Mouse (Mus musculus) retina, postnatal 7 days (tissue): ENCODE data around the gene Tmem189.
"Not testable (repeated sequence)": the region's sequence is repeated elsewhere in the genome, so short reads cannot be mapped to it uniquely, and the experiment has no call there.

ENCODE experiments used
- DNase-seq: peaks from one replicate; pipeline ENCODE4 v3.0.0-alpha.2; 2012; ENCODE audit warnings: low read depth, low spot score

Gene Tmem189

GRCm38 (mm10) chr2:167622965-167623364 is 66.7 kb downstream of the Tmem189 start:
- no peak for DNase-seq

DNA sequence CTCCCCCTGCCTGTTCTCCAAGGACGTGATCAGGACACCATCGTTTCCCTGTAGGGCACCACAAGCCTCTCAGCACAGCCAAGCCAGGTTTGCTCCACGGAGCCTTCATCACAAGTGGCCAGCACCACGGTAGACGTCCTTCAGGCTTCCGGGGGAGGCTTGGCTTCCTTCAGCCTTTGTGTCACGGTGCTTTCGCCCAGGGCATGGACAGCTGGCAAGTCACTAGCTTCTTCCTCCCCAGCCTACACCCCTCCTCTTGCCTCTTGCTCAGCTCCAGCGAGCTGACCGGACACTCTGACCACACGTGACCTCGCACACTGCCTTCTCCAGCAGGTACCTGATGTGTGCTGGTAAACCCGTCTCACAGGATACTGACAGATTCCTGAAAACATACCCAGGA is 67.3 kb downstream of the Tmem189 start:
- DNase-seq: no peak

- no peak for DNase-seq
Observed at GRCm38 (mm10) chr2:167621255-167622087, 68.2 kb downstream of the Tmem189 start.

- DNase-seq: peak; percentile 60
Observed at GRCm38 (mm10) chr2:167617472-167617871, 72.2 kb downstream of the Tmem189 start.

DNA sequence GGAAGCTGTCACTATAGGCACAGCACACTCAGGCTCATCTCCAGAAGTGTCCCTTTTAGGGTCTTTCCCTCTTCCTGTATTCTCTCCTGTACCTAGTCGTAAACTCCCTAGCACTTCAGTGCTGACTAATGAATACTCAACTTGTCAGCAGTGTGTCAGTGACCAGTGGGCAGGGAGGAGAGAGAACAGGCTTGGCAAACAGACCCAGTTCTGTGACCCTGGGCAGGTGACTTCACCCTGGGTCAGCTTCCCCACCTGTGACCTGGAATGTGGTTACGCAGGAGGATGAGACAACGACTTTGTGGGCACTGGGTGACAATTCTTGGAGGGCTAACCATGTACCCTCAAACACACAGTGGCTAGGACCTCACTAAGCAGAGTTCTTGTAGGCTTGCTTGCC is 72.6 kb downstream of the Tmem189 start:
- DNase-seq: no peak

DNA sequence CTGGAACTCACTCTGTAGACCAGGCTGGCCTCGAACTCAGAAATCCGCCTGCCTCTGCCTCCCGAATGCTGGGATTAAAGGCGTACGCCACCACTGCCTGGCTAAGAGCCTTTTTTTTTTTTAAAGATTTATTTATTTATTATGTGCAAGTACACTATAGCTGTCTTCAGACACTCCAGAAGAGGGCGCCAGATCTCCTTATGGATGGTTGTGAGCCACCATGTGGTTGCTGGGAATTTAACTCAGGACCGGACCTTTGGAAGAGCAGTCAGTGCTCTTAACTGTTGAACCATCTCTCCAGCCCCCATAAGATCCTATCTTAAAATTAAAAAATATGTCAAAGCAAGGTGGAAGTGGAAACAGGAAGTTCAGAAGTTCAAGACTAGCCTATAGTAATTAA is 76.3 kb downstream of the Tmem189 start:
- DNase-seq: not testable (repeated sequence)

DNA sequence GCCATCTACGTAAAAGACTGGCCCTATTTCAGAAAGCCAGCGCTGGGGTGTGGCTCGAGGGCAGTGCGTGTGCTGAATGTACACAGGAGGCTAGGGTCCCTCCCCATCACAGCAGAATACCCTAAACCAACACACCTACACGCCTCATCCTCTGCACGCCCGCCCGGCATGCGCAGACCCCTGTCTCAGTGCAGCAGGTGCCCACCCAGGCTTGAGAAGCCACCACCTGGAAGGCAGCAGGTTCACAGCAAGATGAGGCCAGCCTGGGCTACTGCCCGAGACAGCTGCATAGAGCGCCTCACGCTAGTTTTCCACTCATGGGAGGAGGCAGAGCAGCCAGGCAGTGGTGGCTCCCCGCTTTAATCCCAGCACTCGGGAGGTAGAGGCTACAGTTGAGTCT is 77.5 kb downstream of the Tmem189 start:
- DNase-seq: no peak

DNA sequence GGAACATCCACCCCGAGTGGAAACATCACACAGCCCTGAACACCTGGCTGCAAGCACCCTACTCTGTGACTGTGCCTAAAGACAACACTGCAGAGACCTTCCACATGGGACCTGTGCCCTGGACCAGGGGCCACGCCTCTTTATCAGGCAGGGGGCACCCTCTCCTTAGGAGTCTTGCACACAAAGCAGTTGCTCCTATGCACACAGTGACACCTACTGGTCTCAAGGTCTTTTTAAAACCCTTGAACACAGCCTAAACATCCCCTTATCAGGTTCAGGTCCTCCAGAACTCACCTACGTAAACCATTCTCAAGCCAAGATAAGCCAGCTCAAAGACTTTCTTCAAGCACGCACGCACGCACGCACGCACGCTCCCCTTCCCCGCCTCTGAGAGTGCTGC is 78.3 kb downstream of the Tmem189 start:
- no peak for DNase-seq

GRCm38 (mm10) chr2:167606745-167607123 is 82.9 kb downstream of the Tmem189 start:
- DNase-seq: no peak

GRCm38 (mm10) chr2:167605817-167606744 is 83.5 kb downstream of the Tmem189 start:
- no peak for DNase-seq

DNA sequence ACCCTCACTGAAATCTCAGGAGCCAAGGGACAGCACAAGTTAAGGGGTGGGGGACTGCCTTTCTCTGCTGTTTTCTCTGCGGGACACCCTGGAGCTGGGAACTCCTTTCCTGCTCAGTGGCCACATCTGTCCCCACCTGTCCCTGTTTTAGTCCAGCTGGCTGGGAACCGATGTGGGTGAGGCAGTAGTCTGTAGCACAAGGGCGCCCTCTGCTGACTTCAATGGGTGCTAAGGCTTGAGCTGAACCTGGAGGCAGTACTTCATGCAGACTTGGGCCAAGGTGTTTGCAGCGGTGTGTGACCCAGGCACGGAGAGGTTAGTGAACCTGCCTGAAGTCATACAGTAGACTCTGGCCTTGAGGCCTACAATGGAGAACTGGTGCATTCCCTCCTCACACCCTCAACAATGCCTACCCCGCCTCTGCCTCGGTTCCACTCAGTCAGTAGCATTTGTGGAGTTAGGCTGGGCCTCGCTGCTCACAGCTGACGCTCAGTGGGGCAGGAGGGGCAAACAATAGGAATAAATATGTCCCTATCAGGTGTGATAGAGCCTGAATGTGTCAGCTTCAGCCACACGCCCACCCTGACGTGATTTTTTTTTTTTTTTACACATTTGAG is 84.3 kb downstream of the Tmem189 start:
- DNase-seq: peak; percentile 84

- no peak for DNase-seq
Observed at GRCm38 (mm10) chr2:167602978-167603377, 86.6 kb downstream of the Tmem189 start.

DNA sequence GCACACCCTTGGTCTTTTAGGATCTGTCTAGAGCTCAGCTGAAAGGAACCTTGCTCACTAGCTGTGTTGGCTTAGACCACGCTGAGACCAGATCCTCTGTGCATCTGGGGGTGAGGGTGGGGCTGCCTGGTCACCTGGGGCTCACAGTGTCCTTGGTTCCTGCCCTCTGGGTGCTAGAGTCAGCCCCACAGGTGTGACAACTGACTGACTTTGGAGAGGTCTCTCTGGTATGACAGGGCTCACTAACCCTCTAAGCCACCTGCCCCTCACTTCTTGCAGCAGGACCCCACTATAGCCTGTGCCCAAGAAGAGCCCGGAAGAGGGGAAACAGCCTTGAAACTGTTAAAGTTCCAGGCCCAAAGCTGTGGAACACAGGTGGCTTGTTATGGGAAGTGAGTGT is 87.3 kb downstream of the Tmem189 start:
- DNase-seq: no peak

- no peak for DNase-seq
Observed at GRCm38 (mm10) chr2:167600481-167600995, 89.1 kb downstream of the Tmem189 start.

DNA sequence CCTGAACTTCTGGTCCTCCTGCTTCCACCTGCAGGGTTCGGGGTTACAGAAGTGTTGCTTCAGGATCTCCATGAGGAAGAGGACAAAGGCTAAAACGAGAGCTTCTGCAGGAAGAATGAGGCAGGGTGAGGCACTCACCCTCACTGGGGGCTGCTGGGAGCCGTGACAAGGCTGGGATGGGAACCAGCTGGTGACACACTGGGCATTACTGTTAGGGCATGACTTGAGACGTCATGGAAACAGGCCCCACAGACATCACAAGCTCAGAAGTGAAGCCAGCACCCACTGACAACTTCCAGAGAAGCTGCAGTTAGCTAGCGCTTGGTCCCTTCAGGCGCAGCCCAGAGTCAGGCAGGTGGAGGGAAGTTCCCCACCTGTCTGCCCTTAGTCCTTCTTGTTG is 89.7 kb downstream of the Tmem189 start:
- no peak for DNase-seq

- DNase-seq: no peak
Observed at GRCm38 (mm10) chr2:167599195-167599594, 90.4 kb downstream of the Tmem189 start.

DNA sequence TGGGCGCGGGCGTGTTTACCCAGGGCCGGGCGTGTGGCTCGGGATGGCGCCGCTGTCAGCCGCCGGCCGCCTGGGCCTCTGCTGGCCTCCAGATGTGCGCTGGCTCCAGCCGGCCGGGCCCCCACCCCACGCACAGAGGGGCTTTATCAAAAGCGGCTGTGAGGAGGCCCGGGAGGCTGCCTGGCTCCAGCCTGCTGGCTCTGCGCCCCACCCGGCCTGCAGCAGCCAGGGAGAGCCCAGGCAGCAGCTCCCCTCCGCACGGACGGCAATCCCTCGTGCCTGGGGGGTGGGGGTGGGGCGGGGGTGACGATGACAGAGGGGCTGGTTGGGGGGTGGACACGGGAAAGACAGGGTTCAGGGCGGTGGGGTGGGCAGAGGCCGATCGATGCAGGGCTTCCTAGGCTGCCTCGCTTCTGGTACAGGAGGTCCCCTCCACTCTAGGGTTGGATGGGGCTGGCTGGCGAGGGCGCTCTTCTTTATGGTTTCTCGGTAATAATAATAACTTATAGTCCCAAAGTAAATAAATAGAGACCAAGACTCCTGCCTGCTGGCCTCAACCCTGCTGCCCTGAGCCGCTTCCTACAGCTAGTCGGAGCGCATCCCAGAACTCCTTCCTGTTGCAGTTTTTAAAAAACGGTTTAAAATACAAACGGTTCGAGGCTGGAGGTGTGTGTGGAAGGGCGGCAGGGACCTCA is 92.0 kb downstream of the Tmem189 start:
- DNase-seq: no peak

DNA sequence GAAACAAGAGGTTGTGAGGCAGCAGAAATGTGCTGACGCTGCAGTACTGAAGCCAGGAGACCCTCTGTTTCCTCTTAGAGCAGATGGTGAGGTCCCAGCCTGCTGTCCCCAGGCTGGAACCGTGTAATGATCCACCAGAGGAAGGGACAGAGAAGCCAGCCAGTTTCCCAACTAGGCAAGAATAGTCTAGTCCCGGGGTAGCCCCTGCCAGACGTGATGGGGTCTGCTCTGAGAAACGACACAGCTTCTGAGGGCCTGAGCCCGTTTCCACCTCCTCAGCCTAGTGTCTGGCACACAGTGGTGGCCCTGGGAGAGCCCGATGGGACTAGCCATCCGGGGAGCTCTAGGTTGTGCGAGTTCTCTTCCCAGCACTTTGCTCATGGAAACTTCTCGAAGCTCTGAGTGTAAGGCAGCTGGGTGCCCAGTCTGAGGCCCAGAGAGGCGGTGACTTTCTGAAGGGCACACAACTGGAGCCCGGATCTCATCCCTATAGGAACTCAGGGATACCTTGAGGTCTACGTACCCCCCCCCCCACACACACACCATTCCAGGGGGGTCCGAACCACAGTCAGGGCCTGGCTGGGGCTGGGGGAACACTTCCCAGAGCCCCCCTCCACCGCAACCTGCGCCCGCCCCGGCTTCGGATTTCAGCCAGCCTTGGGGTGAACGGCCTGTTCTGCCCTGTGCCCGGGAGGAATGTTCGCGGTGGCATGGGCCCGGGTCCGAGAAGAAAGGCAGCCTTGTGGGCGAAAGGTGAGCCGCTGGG is 92.7 kb downstream of the Tmem189 start:
- DNase-seq: no peak

GRCm38 (mm10) chr2:167596262-167596661 is 93.4 kb downstream of the Tmem189 start:
- no peak for DNase-seq

GRCm38 (mm10) chr2:167595761-167596171 is 93.9 kb downstream of the Tmem189 start:
- DNase-seq: peak; percentile 27
